Mouse (Mus musculus): ENCODE data around the gene Aspm. TPM values are rescaled to one million over a fixed set of nuclear protein-coding genes. Genes with fewer than 3 reads are reported as not detected.

Aspm gene
- 2.5 TPM for polyA plus RNA-seq (2017; shearing (Covaris generic))

GRCm38 (mm10) chr1:139454340-139455225, at the start of gene Aspm:
Gene Aspm, plus strand, starts transcription at chr1:139454772.

GRCm38 (mm10) chr1:139421875-139422791, 32.4 kb upstream of the Aspm start, which contains the start of gene Zbtb41:
Gene Zbtb41, plus strand, starts transcription at chr1:139422288.

GRCm38 (mm10) chr1:139501258-139501752, 46.7 kb downstream of the Aspm start, which contains the start of gene F13b:
Gene F13b, plus strand, starts transcription at chr1:139501702.

Other genes with a start within 250 kb of the Aspm start
- gene Crb1, start 77.7 kb upstream of the Aspm start, polyA plus RNA-seq (2017; shearing (Covaris generic)), result not detected
- gene Zbtb41, start 32.5 kb upstream of the Aspm start, polyA plus RNA-seq (2017; shearing (Covaris generic)), result 15.2 TPM
- not detected for gene F13b, start 46.9 kb downstream of the Aspm start, polyA plus RNA-seq (2017; shearing (Covaris generic))
- gene Cfhr1, start 105.5 kb downstream of the Aspm start, polyA plus RNA-seq (2017; shearing (Covaris generic)), result not detected

Measured in inflammation-experienced regulatory T-cells, adult 16 weeks (primary cell).